Mouse (Mus musculus) B cell, adult 2 months (primary cell): ENCODE data around the gene Aifm1.

Experiments used
- DNase-seq, 2 experiments: peaks; one replicate each; pipeline ENCODE4 v3.0.0; 2022

Gene Aifm1

DNA sequence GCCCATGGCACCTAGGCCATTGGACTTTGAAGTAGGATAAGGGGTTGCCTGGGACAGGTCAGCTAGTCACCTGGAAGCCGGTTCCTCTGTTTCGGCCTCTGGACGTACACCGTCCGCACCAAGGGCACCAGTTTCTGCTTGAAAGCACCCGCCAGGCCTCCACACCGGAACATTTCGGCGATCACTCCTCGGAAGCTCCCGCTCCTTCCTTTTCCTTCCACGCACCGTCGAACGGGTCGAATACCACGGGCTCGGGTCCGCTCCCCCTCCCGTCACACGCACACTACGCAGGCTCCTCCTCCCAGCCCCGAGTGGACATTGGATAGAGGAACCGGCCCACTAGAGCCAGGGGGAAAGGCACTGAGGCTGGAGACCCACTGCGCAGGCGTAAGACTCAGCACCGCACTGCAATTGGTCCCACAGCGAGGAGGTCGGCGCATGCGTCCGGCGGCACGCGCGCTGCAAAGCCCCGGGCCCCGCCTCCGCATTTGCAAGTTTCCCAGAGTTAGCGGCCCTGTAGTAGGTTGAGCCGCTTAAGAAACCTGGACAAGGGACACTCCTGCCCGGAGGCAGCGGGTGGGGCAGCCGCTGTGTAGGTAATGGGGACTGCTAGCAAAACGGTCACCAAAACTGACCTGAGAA lies at the start of gene Aifm1:
Gene Aifm1, minus strand, starts transcription at position 398 of the 642 bp plus-strand sequence.
- DNase-seq, result peak; percentile 88

DNA sequence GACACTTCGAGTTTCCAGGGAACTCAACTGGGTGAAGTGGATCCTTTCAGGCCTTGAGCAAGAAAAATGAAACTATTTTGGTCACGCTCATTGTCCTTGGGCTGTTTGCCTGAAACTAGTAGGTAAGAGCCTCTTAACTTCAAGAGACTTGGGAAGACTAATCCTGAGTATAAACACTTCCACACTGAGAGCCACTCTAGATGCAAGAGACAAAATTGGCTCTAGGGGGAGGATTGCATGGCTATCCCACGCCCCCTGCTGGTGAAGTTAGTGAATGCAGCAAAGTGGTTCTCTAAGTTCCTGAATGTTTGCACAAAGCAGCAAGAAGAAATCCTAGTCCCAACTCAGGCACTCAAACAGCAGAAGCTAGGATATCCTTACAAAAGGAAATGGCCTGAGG lies 18.8 kb upstream of the Aifm1 start:
- DNase-seq, result peak; percentile 76 to 80

DNA sequence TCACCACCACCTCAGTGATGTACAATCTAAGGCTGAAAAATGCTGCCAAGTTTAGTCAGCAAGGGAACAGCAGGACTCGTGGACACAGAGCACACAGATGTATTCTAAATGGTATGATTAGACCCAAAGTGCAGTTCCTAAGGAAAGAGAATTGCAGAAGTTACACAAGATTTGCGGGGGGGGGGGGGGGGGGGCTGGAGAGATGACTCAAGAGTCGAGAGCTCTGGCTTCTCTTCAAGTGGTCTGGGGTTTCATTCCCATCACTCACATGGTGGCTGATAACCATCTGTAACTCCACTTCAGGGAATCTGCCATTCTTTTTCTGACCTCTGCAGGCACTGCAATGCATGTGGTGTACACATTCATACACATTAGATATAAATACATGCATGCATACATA lies 13.1 kb upstream of the Aifm1 start:
- DNase-seq, result no peak

DNA sequence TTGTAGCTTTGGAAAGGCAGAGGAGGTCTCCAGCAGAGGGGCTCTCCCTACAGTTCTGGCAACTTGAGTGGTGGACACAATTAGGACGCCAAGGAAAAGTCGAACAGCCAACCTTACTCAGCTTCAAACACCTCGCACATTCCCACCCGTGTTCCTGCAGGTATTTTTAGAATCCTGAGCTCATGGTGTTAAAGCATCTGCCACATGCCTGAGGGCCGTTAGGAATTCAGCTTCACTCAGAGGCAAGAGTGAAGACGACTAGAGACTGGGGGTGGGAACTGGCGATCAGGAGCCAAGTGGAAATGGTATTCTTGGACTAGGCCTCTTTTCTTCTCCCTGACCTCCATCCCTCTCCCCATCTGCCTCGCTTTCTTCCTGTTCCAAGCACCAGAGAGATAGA lies 12.5 kb upstream of the Aifm1 start:
- DNase-seq, result no peak

DNA sequence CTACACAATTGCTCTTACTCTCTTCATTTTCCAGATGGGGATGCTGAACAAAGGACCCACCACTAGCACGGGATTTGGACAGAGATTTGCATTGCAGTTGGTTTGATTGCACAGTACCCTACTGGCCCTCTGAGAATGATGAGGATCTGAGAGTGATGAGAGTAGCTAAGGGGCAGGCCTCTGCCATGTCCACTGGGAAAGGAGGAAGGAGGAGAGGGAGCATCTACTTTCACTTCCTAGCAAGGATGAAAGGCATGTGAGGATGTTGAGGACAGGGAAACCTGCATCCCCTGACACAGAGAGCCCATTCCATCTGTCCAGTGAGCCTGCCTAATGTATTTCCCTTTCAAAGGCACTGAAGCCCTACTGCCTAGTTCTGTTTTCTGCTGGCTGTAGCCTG lies 12.0 kb upstream of the Aifm1 start:
- DNase-seq, result no peak

DNA sequence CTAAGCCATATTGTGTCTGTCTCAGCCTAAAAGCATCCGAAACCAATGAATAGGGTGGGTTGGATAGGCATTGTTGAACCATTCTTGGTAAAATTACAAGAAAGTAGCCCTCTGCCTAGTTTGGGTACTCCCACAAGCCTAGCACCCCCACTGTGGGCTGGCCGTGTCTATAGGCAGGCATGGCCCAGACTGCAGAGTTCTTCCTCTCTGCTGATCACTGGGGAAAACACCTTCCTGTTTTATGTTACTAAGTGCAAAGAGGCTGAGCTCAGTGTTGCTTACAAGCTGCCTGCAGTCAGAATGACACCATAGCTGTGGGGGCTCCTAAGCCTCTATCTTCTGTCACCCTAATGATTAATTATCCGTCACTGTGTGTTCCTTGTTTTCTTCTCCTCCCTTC lies 10.1 kb upstream of the Aifm1 start:
- peak; percentile 10 to 15 for DNase-seq

DNA sequence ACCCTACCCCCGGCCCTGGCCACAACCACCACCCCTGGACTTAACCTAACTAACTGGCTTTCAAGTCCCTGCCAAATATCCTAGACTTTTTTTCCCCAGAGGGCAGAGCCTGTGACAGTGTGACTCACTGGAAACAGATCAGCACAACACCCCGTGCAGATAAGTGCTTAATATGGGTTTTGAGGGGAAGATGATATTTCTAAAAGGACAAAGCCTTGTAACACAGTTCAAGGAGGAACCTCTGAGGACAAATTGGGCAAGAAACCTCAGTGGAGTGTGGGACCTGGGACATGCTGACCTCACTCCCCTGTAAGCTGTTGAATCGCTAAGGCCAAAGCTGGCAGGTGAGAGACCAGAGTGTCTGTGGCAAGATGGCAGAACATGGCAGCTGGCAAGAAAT lies 8.3 kb upstream of the Aifm1 start:
- no peak for DNase-seq

DNA sequence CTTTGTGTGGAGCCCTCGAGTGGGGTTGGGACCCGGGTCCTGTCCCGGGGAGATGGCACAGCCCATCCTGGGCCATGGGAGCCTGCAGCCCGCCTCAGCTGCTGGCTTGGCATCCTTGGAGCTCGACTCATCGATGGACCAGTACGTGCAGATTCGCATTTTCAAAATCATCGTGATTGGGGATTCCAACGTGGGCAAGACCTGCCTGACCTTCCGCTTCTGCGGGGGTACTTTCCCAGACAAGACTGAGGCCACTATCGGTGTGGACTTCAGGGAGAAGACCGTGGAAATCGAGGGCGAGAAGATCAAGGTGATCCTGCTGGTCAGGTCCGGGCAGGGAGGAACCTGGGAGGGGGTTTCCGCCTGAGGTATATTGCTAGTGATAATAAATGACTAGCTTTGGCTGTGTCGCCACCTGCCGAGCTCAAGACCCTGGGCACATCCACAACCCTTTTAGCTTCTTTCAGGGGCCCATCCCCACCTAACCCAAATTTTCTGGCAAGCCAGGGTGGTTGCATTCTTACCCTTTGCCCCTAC lies 6.3 kb upstream of the Aifm1 start:
- peak; percentile 2 to 9 for DNase-seq

DNA sequence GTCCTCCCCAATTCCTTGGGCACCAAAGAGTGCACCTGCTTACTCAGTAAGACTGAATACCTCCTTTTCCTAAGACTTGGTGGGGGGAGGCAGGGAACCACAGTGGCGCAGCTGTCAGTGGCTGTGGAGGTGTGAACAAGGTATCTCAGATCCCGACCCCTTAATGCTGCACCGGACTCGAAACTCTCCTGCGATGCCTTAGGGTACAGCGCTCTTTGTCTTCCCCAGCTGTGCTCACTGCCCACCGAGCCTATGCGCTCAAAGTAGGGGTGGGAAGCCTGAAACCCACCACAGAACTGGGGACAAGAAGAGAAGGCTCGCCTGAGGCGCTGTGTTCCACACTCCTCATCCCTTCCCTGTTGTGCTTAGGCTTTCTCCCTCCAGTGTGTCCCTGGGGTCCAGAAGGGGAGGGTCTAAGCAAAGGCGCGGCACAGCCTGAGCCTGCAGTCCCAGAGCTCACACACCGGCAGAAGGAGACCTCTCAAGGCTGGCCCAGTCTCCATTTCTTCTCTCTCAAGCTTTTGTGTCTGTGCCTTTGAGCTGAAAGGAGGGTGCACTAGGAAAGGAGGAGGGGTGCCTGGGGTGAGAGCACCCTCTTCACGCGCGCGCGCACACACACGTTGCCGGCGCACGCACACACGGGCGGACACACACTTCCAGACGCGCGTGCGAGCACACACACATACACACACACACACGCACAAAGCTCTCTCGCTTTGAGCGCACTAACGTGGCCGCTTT lies 5.6 kb upstream of the Aifm1 start, which contains the start of gene Rab33a:
Gene Rab33a, plus strand, starts transcription at position 478 of the 741 bp plus-strand sequence.
- DNase-seq, result peak; percentile 17 to 21

DNA sequence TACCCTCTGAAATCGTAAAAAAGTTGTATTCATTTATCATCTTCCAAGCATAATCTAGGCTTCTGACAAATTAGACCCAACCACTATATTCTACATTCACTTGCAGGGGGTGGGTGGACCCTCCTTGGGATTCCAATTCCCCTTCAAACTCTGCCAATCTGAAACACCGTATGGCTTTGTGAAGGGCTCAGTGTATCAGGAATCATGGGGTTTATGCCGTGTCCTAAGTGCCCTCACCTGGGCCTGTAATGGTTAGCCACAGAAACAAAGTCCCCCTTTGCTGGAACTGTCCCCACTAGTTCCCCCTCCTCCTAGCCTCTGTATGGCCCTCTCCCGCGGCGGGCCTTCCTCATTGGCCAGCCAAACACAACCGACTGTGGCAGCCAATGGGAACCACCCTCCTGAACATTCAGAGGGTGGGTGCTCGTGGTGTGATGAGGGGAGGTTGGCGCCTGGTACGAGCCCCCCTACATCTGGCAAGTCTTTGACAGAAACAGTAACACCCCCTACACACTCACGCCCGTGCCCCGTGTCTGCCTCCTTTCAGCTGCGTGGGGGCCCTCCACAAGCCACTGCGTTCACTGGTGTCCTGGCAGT lies 4.9 kb upstream of the Aifm1 start:
- peak; percentile 9 to 15 for DNase-seq

DNA sequence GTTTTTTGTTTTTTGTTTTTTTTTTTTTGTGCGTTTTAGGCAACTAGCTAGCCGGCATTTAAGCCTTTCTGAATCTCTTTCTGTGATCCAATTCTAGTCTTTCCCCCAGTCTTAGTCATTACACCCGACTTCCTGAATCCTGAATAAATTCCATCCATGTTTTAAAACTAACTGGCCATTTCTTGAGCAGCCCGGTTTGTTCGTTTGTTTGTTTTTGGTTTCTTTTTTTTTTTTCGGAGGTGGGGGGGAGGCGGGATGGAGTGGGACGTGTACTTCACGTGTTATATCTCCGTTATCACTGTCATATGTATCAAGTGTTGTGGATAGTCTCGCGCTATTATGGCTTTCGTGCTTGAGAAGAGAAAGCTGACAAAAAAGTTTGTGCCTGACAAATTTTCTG lies 461 bp upstream of the Aifm1 start:
- no peak for DNase-seq

DNA sequence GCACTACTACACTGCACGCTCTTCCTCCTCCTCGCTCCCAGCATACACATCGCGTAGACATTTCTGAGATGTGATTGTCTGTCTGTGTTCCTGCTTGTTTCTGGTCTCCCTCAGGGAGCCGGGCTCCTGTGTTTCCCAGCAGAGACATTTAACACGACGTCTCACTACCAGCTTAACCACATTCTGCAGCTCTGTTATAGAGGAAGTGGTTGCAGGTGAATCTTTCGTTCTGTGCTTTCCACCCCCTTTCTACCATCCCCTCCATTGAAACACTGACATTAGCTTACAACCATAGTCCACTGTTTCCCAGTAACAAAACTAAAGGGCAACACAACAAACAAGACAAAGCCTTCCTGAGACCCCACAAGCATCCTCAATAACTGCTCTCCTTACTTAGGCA lies 19.6 kb downstream of the Aifm1 start:
- DNase-seq, result no peak

DNA sequence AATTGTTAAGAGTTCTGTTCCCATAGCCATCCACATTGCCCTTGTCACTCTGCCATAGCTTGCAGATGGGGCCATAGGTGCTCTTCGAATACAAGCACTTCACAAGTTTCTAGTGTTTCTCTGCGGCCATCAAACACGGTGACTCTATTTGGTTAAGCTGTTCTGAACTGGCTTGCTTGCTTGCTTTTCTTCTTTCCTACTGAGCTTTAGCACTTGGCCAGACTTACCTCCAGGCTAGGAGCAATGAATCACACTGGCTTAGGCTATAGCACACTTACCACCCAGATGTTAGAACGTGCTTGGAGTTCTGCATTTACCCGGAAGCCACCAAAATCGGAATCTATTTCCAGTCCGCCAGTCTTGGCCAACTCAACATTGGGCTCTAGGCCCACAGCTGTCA lies 31.7 kb downstream of the Aifm1 start:
- no peak for DNase-seq

DNA sequence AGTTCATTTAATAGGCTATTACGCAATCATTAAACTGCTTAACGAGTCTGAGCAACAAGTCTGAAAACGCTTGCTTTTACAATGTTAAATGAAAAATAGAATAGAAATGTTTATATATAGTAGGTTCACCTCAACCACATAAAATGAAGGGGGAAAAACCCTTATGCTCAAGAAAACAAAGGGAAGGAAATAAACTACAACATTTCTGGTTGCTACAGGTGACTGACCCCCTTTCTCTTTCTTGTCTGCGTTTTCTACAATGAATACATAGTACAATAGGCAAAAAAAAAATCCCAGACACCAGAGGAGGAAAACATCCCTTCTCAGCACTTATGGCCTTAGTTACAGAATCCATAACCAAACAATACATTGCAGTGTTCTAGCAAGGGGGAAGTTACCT lies 32.3 kb downstream of the Aifm1 start:
- no peak for DNase-seq

DNA sequence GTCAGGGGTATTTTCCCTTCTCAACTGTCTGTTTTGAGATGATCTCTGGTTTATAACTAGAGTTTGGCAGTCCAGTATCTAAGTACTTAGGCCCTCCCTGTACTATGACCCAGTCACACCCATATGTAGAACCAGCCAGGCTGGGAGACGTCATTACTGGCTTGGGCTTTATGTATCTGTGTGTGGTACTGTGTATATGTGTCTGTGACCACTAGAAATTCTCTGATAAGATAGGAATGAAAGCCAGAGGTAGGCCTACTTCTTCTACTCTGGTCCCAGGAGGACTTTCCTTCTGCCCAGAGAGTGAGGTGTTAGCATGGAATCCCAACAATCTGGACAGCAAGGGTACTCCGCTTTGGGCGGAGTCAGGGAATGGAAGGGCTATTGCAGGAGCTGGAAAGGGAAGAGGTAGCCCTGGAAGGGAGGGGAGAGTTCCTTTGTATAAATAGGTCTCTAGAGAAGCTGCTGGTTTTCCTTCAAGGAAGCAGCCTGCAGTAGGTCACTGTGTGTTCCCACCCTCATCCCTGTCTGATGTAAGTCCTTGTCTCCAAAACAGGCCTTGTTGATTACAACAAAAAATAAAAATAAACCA lies 45.9 kb downstream of the Aifm1 start:
- DNase-seq, result no peak

DNA sequence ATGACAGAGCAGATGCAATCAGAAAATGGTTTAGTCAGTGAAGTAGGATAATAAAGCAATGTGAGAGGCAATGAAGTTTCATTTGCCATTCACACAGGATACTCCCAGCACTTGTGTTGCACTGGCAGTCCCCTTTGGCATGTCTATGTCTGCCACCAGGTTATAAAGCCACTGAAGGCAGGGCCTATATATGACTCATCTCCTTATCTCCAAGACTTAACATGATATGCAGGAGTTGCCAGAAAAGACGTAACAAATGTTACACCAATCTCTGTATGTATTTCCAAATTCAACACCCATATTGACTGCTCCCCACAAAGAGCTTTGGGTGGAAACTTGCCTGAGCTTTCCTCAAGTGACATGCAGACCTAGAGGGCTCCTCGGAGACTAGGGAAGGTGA lies 47.2 kb downstream of the Aifm1 start:
- DNase-seq, result no peak

DNA sequence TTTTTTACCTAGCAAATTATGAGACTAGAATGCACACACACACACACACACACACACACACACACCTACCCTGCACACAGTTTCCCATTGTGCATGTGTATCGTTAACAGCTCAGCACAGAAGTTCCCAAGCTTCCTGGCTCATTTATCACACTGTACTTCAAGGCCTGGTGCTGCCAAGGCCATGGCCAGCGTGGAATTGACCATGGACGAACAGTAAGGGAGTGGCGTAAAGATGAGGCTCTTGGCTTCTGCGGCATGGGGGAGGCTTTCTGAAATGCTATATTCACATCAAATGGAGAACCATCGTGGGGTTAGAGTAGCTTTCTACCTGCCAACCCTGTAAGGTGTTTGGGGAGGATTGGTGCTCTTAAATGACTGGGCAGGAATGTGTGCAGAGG lies 48.9 kb downstream of the Aifm1 start:
- no peak for DNase-seq

DNA sequence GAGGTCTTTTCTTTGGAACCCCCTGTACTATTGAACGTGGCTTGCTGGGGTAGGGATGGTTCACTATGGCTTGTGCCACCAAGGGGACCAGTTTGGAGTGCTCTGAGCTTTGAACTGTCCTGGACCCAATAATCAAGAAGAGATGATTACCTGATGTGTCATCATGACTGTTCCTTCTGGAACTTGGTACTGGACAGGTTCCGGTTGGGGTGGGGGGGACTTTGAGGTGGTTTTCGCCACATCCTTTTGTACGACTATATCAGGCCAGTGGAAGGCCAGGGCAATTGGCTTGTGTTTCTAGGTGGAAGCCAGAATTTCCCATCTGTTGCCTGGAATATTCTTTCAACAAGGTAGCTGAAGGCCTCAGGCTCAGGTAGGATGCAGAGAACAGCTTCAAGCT lies 49.7 kb downstream of the Aifm1 start:
- DNase-seq, result no peak

DNA sequence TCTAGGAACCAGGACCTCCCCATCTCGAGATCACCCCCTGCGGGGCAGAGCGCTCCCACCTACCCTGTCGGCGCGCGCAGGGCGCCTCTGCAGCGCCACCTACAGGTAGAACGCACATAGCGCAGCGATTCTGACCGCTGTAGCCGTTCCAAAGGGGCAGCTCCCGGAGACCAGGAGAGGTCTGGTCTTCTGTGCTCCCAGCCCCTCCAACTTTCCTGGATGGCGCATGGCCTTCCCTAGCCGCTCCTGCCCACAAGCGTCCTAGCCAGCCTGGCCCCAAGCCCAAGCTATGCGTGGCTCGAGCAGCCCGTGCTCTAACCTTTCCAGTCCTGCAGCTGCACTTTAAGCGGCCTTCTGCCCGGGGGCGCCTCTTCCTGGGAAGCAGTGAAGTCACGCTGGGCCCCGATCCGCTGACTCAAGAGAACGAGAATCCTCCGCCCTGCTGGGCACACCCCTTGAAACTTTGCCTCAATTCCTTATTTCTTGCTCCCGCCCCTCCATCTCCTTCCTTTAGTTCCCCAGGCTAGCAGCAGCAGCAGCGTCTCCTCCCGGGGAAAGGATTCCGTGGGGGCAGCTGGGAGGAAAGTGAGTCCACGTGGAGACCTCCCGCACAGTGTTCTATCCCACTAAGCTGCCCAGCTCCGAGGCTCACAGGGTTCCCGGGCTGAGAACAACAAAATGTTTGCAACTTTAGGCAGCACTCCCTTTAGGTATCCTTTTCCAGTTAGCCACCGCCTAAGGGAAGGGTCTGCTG lies 50.4 kb downstream of the Aifm1 start, which contains the start of gene Elf4:
Gene Elf4, minus strand, starts transcription at position 379 of the 754 bp plus-strand sequence.
- DNase-seq, result peak; percentile 76 to 79

DNA sequence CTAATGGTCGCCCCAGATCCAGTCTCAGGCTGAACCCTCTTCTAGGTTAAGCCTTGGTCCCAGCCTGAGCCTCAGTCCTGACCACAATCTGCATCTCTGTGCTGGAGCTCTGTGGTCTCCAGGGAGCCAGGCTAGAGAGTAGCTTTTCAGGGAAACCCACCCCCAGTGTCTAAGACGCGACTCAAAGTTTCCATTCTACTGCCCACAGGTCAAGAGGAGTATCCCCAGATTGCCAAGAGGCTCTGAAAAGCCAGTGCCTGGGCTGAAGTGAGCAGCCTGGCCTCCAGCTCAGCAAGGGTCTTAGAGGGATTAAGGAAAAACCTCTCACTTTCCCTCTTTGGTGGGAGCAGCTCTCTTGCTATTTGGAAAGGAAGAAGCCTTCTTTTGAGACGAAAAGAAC lies 51.1 kb downstream of the Aifm1 start:
- DNase-seq, result no peak

DNA sequence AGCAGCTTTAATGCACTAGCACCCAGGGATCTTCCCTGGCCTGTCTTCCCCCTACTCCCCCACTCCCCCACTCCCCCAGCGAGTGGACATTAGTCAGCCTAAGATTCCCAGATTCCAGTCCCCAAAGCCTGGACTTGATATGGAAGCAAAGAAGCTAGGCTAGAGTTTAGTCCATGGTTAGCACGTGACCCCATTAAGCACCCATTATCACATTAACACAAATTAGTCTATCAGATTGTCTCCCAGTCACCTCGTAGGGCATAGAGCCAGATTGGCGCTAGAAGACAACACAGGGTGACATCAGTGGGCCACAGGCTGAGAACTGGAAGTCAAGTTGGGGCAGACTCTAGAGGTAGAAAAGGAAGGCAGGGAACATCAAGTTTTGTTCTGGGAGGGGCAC lies 52.4 kb downstream of the Aifm1 start:
- no peak for DNase-seq

DNA sequence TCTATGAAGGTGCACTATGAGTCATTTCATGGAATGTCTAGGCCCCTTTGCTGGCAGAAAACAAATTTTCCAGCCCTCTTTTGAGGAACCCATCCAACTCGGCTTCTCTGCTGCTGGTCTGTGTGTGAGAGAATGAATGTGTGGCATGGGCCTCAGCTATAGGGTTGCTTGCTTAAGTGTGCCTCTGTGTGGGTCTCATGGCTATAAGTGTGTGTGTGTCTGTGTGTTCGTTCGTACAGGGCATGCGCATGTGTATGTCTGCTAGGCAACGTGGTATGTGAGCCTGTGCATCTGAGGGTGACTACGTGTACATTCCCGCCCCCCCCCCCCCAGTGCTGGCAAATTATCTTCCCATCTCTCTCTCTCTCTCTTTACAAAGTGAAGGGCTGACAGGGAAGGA lies 52.9 kb downstream of the Aifm1 start:
- DNase-seq, result no peak

DNA sequence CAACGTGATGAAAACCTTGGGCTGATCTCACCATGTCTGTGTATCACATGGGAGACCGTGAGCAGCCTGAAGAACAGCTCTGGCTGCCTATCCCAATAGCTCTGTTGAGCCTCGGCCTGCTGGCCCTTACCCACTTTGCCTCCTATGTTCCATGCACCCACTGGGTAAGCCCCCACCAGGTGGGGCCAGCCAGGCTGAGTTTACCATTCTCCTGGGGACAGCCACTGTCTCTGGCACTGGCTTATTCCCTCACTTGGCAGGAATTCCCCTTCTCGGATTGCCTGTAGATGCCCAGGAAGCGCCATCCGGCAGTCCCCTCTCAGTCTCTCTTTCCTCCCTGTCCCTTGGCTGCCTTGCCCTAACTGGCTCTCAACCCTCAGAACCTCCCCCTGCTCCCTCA lies 56.4 kb downstream of the Aifm1 start:
- DNase-seq, result no peak
